Mouse (Mus musculus) midbrain, embryonic 15.5 days (tissue): Measurements from ENCODE around the gene Ell2. TPM values are rescaled to one million over a fixed set of nuclear protein-coding genes. Genes with fewer than 3 reads are reported as not detected.

Experiments used
- ATAC-seq: fragments of 200-750 bp; cut with Nextera tagmentation; replicated peaks from 2 replicates; pipeline ENCODE4 v1.8.0; 2017; ENCODE audit warnings: moderate TSS enrichment
- H3K27ac ChIP-seq: fragments of 300-500 bp; sonication (generic); 2 replicates; pipeline ENCODE4 v1.5.1; 2015; ENCODE audit warnings: mild to moderate bottlenecking, inconsistent platforms
- H3K27me3 ChIP-seq: fragments of 300-500 bp; sonication (generic); replicated peaks from 2 replicates; pipeline ENCODE4 v1.6.1; 2015; ENCODE audit warnings: inconsistent platforms
- H3K36me3 ChIP-seq: fragments of 300-500 bp; sonication (generic); replicated peaks from 2 replicates; pipeline ENCODE4 v1.6.1; 2015; ENCODE audit warnings: inconsistent platforms
- H3K4me1 ChIP-seq: fragments of 300-500 bp; sonication (generic); 2 replicates; pipeline ENCODE4 v1.6.1; 2015; ENCODE audit warnings: inconsistent platforms
- H3K4me2 ChIP-seq: fragments of 300-500 bp; sonication (generic); 2 replicates; pipeline ENCODE4 v1.6.1; 2015; ENCODE audit warnings: inconsistent platforms, mild to moderate bottlenecking, moderate library complexity
- H3K4me3 ChIP-seq: fragments of 300-500 bp; sonication (generic); 2 replicates; pipeline ENCODE4 v1.5.1; 2015; ENCODE audit warnings: mild to moderate bottlenecking, inconsistent platforms
- H3K9ac ChIP-seq: fragments of 300-500 bp; sonication (generic); 2 replicates; pipeline ENCODE4 v1.6.1; 2015; ENCODE audit warnings: mild to moderate bottlenecking, inconsistent platforms
- H3K9me3 ChIP-seq: fragments of 300-500 bp; sonication (generic); 2 replicates; pipeline ENCODE4 v1.6.1; 2016; ENCODE audit warnings: inconsistent platforms
- whole genome bisulfite sequencing: fragments of 180-500 bp; shearing (Covaris S2); methylation state at CpG from one replicate; pipeline ENCODE4 v1.1.7; 2015; ENCODE audit warnings: mixed read lengths; 5-methylcytosine and 5-hydroxymethylcytosine counted together
- polyA plus RNA-seq: library from polyadenylated mRNA; unstranded; fragments of >200 nt; fragmentation: Nextera tagmentation; extraction: Ambion mirVana; gene quantifications from 2 replicates; pipeline ENCODE4 v1.2.1, GENCODE M21; 2015

Ell2 gene
- polyA plus RNA-seq, 1 experiment from 2014 or later = 2.5 TPM

DNA sequence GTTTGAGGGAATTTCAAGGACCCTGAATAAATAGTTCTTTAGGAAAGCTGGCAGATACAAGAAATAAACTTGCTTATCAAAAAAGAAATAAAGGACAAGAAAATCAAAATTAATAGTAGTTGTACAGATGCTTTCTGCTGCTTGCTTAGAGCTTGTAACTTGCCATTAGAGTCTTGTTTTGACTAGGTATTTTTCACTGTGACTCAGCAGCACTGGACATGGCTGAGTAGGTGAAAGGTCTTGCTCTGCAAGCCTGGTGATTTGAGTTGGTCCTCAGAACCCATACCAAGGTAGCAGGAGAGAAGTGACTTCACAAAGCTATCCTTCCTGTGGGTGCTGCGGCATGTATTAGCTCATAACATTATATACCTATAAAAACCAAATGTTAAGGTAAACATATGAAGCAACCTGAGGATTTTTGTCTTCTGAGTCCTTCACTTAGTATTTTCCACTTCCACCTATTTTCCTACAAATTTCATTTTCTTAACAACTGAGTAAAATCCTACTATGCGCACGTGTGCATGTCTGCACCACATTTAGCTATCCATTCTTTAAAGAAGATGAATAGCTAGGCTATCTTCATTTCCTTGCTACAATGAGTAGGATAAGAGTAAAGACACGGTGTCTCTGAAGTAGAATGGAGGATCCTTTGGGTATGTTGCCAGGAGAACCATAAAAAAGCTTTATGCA is 54.4 kb downstream of the Ell2 start:
- no peak overlapping the region for H3K4me3 ChIP-seq
- WGBS = 92% methylated on average over 4 of the region's 4 CpGs
- H3K4me1 ChIP-seq = no peaks in the 10 kb centered on the region
- no peaks in the 10 kb centered on the region for H3K27me3 ChIP-seq
- no peak overlapping the region for H3K9ac ChIP-seq
- no peaks in the 10 kb centered on the region for H3K36me3 ChIP-seq
- H3K4me2 ChIP-seq = no peak overlapping the region
- ATAC-seq = no peak
- no peak overlapping the region for H3K27ac ChIP-seq
- no peaks in the 10 kb centered on the region for H3K9me3 ChIP-seq

DNA sequence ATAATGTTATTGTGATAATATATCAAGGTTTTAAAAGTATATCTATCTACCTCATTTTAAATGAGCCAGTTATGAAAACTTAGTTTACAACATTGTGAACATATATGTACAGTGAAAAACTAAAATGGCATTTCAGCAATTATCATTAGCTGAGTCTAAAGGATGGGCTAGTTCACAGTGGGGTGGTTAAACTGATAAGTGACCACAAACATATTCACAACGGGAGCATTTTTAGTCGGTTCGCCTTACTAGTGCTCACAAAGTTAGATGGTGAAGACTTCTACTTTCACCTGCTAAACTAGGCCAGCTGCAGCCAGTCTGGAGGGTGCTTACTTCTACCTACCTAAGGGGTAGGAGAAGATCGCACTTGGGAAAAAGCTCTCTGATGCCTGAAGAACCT is 56.2 kb downstream of the Ell2 start:
- H3K4me3 ChIP-seq = no peak overlapping the region
- no peaks in the 10 kb centered on the region for H3K9me3 ChIP-seq
- WGBS = 95% methylated on average over 4 of the region's 4 CpGs
- no peak overlapping the region for H3K4me2 ChIP-seq
- no peaks in the 10 kb centered on the region for H3K27me3 ChIP-seq
- ATAC-seq = no peak
- no peaks in the 10 kb centered on the region for H3K36me3 ChIP-seq
- H3K27ac ChIP-seq = no peak overlapping the region
- no peak overlapping the region for H3K9ac ChIP-seq
- H3K4me1 ChIP-seq = peaks cover 2% of the 10 kb centered on the region; the same call in 1 of the 2 replicates

DNA sequence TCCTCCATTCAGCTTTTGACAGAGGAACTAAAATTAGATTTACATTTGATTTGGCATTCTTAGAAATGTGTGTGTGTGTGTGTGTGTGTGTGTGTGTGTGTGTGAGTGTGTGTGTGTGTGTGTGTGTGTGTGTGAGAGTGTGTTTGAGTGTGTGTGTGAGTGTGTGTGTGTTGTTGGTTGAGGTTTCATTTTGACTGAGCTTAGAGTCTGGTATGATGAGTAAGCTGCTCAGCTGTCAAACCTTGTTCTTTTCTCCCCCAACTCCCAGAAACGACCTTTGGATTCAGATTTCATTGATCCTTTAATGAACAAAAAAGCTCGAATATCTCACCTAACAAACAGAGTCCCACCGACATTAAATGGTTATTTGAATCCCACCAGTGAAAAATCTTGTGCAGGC is 56.7 kb downstream of the Ell2 start:
- Histone ChIP-seq H3K4me2 (no peak overlapping the region), H3K27me3 (no peaks in the 10 kb centered on the region), H3K4me3 (no peak overlapping the region), H3K36me3 (no peaks in the 10 kb centered on the region), H3K27ac (no peak overlapping the region), H3K9me3 (no peaks in the 10 kb centered on the region), H3K4me1 (peaks cover 2% of the 10 kb centered on the region; the same call in 1 of the 2 replicates), H3K9ac (no peak overlapping the region)
- 47% methylated on average over 3 of the region's 3 CpGs for WGBS
- ATAC-seq = no peak

DNA sequence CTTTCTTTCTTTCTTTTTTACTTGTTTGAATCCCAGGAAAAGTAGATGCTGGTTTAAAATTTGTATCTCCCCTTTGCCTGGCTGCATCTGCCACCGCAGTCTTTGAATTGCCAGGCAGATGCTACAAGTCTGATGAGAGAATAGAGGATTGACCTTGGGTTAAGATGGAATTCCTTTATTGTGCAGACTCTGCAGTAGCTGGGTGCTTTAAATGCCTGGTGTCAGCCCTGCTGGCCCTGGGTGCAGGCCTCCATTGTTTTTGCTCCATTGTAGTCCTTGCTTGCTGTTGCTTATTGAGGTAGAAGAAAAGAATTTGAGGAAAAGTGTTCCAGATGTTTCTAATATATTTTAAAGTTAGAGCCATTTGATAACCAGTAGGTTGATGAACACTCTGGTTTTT is 59.2 kb downstream of the Ell2 start:
- H3K4me3 ChIP-seq = no peak overlapping the region
- peaks cover 2% of the 10 kb centered on the region; the same call in 1 of the 2 replicates for H3K4me1 ChIP-seq
- H3K27ac ChIP-seq = no peak overlapping the region
- no peak overlapping the region for H3K4me2 ChIP-seq
- no peaks in the 10 kb centered on the region for H3K27me3 ChIP-seq
- H3K36me3 ChIP-seq = no peaks in the 10 kb centered on the region
- no peak overlapping the region for H3K9ac ChIP-seq
- 16% methylated on average over 1 of the region's 1 CpGs for WGBS
- no peaks in the 10 kb centered on the region for H3K9me3 ChIP-seq
- ATAC-seq = no peak

DNA sequence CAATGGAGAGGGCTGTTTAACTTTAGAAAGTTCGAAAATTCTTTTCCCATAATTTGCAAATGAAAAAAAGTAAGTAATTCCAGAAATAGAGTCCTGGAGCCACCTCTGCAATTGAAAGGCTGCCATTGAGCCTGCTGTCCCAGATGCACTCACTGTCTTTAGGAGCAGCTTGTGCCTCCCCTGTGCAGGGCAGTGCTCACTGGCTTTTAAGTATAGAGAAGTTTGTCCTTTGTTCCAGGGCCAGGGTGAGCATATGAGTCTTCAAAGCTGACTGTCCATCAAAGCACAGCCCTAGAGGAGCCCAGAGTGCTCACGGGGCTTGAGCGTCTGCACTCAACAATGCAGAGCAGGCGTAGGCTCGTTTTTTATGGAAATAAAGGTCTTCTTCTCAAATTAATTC is 59.7 kb downstream of the Ell2 start:
- Histone ChIP-seq H3K27me3 (no peaks in the 10 kb centered on the region), H3K27ac (no peak overlapping the region), H3K9ac (no peak overlapping the region), H3K4me3 (no peak overlapping the region), H3K36me3 (no peaks in the 10 kb centered on the region), H3K4me2 (no peak overlapping the region), H3K9me3 (no peaks in the 10 kb centered on the region), H3K4me1 (peaks cover 2% of the 10 kb centered on the region; the same call in 1 of the 2 replicates)
- peak; percentile 86 for ATAC-seq
- 11% methylated on average over 5 of the region's 5 CpGs for WGBS

DNA sequence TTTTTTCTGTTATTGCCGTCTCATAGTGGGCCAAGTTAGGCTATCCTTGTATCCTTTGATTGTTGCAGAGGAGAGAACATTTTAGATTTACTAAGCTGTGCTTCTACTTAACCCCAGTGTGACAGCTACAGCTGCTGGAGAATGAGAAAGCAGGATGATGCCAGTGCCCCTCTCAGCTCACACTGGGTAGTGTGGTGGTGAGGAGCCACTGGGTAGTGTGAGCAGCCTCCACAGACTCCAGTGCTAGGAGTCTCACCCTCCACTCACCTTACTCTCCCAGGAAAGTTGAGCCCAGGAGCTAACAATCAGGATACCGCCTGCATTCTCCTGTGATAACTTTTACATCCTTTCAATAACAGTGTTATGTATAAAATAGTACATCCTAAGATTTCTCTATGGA is 60.4 kb downstream of the Ell2 start:
- WGBS = 57% methylated on average over 2 of the region's 2 CpGs

DNA sequence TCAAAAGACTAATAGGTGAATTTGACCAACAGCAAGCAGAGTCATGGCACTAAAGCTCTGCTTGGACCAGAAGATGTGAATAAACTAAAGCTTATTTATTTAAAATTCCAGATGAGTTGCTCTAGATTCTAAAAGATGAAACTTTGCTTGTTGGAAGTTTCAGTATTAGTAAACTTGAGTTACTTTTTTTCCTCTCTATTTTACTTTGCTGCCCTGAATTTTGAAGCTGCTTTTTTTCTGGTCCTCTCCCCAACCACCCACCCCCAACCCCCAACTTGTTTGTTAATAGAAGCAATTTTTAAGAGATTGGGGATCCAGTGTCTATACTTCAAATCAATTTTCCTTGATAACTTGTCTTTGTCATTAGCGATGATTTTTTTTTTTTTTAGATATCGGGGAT is 64.2 kb downstream of the Ell2 start:
- H3K27me3 ChIP-seq = no peaks in the 10 kb centered on the region
- no peak overlapping the region for H3K27ac ChIP-seq
- no peak overlapping the region for H3K9ac ChIP-seq
- H3K9me3 ChIP-seq = no peaks in the 10 kb centered on the region
- H3K4me2 ChIP-seq = no peak overlapping the region
- 97% methylated on average over 2 of the region's 2 CpGs for WGBS
- peaks cover 2% of the 10 kb centered on the region; the same call in 1 of the 2 replicates for H3K4me1 ChIP-seq
- ATAC-seq = no peak
- no peak overlapping the region for H3K4me3 ChIP-seq
- no peaks in the 10 kb centered on the region for H3K36me3 ChIP-seq

More for the DNA sequence above, 60.4 kb downstream of the Ell2 start:
- Histone ChIP-seq H3K4me3 (no peak overlapping the region), H3K4me1 (peaks cover 2% of the 10 kb centered on the region; the same call in 1 of the 2 replicates), H3K4me2 (no peak overlapping the region), H3K27me3 (no peaks in the 10 kb centered on the region), H3K9ac (no peak overlapping the region), H3K27ac (no peak overlapping the region), H3K9me3 (no peaks in the 10 kb centered on the region), H3K36me3 (no peaks in the 10 kb centered on the region)
- no peak for ATAC-seq

DNA sequence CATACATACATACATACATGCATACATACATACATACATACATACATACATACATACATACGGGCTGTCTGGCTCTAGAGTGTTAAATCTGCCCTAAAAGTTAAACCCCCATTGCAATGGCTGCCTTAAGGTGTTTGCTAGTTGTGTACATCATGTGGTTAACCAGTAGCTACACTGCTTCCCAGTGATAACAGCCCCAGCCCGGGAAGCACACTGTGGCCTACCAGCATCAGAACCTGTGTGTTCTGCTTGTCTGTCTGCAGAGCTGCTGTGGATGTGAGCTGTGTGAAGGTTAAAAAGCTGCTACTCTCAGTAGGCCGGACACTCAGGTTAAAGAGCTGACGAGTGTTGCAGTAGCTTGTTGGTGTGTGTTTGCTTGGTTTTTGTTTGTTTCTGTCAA is 64.8 kb downstream of the Ell2 start:
- Histone ChIP-seq H3K4me3 (no peak overlapping the region), H3K4me1 (no peaks in the 10 kb centered on the region), H3K27ac (no peak overlapping the region), H3K27me3 (no peaks in the 10 kb centered on the region), H3K9ac (no peak overlapping the region), H3K36me3 (no peaks in the 10 kb centered on the region), H3K4me2 (no peak overlapping the region), H3K9me3 (no peaks in the 10 kb centered on the region)
- WGBS = 84% methylated on average over 4 of the region's 4 CpGs
- ATAC-seq = no peak

DNA sequence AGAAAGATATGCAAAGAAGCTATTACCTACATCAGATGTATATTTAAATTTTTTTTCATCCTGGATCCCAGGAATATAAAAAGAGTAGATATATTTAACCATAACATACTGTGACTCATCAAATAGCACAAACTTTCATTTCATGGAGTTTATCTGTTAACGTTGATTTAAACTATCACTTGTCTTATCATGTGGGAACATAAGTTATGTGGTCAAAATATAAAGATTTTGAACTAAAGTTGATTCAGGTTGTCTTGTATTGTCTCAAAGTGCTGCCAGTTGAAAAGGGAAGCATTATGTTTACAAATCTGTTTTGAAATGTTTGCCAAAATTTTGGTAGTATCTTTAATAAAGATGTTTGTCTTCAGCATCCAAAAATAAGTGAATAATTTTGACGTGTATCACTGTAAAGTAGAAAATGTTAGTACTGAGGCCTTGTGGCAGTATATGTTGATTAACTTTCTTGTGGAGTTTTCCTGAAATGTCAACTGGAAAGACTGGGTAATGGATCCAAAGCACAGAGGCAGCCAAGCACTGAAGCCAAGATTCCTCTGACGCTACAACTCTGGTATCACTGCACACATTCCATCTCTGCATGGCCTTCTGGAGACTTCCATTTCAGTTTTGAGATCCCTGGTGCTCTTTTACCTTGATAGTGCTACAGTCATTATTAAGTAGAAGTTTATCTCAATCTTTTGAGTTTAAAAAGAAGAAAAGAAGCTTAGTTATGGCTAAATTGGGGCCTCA is 65.6 kb downstream of the Ell2 start:
- H3K27me3 ChIP-seq = no peaks in the 10 kb centered on the region
- H3K36me3 ChIP-seq = no peaks in the 10 kb centered on the region
- H3K9ac ChIP-seq = no peak overlapping the region
- no peak for ATAC-seq
- H3K27ac ChIP-seq = no peak overlapping the region
- H3K4me3 ChIP-seq = no peak overlapping the region
- no peaks in the 10 kb centered on the region for H3K4me1 ChIP-seq
- 93% methylated on average over 3 of the region's 3 CpGs for WGBS
- no peaks in the 10 kb centered on the region for H3K9me3 ChIP-seq
- no peak overlapping the region for H3K4me2 ChIP-seq

DNA sequence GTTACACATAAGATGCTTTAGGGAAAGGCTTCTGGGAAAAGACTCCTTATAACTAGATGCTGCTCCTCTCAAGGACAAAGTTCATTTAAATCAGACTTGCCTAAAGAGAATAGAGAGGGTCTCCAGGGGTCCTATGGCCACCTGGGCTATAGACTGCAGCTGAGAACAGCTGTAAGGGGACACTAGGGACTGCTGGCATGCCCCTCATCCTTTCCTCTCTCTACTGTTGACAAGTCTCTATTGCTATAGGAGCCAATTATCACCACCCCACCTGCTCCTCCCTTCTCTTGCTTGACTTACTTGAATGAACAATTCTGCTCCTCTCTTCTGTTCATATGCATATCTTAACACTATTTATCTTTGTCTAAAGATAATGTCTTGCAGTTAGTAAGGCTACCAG is 69.4 kb downstream of the Ell2 start:
- no peak for ATAC-seq
- Histone ChIP-seq H3K36me3 (no peaks in the 10 kb centered on the region), H3K4me1 (no peaks in the 10 kb centered on the region), H3K9me3 (no peaks in the 10 kb centered on the region), H3K9ac (no peak overlapping the region), H3K27ac (no peak overlapping the region), H3K4me2 (no peak overlapping the region), H3K27me3 (no peaks in the 10 kb centered on the region), H3K4me3 (no peak overlapping the region)

DNA sequence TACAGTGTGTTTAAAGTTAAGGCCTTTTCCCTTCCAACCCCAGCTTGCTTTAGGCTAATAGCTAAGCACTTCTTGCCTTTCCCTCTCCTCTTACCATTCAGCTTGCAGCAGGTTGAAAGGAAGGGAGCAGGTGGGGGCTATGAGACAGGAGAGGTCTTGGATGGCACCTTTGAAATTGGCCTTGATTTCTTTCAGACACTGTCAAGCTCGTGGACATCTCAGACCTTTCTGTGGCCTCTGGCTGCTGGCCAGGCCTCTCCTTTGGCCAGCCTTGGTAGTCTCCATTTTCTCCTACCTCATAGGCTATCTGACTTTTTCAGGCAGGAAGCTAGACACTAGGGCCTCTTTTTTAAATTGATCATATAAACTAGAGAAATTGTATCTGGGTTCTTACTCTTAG is 70.1 kb downstream of the Ell2 start:
- ATAC-seq = no peak
- Histone ChIP-seq H3K4me2 (no peak overlapping the region), H3K9me3 (no peaks in the 10 kb centered on the region), H3K27ac (no peak overlapping the region), H3K27me3 (no peaks in the 10 kb centered on the region), H3K36me3 (no peaks in the 10 kb centered on the region), H3K9ac (no peak overlapping the region), H3K4me3 (no peak overlapping the region), H3K4me1 (no peaks in the 10 kb centered on the region)
- WGBS = 62% methylated on average over 1 of the region's 1 CpGs

DNA sequence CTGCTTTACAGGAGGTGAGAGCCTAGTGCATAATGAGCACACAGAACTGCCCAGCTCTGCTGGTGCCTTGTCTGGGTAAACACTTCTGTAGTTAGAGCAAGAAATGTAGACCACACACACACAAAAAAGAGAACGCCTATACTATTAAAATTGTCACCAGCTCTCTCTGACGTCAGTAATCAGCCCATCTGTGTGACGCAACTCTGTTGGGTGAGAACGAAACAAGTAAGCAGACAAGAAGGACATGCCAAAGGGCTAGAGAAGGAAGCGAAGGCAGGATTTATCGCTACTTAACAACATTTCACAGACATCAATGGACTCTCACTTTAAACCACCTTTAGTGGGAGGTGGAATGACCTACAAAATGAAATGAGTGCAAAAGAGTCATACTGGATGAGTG is 71.6 kb downstream of the Ell2 start:
- Histone ChIP-seq H3K36me3 (no peaks in the 10 kb centered on the region), H3K27ac (no peak overlapping the region), H3K9me3 (no peaks in the 10 kb centered on the region), H3K4me2 (no peak overlapping the region), H3K4me1 (no peaks in the 10 kb centered on the region), H3K27me3 (no peaks in the 10 kb centered on the region), H3K9ac (no peak overlapping the region), H3K4me3 (no peak overlapping the region)
- ATAC-seq = no peak
- WGBS = 91% methylated on average over 6 of the region's 6 CpGs

DNA sequence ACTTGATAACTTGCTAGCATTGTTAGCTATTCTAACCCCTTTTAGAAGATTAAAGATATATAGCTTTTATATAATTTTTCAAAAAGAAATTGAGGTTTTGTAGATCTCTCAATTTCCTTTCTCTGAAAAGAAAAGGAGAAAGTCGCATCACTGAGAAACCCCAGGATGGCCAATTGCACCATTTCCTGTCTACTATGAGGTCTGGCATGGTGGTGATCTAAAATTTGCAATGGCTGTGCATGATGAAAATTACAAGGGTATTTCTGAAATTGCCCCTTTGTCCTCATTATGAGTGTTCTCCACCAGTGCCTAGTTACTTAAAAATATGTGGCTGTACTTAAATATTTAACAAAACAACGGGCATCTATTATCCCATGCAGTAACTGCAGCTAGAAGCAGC is 72.6 kb downstream of the Ell2 start:
- no peaks in the 10 kb centered on the region for H3K9me3 ChIP-seq
- no peaks in the 10 kb centered on the region for H3K4me1 ChIP-seq
- ATAC-seq = no peak
- no peaks in the 10 kb centered on the region for H3K36me3 ChIP-seq
- H3K27me3 ChIP-seq = no peaks in the 10 kb centered on the region
- 88% methylated on average over 2 of the region's 2 CpGs for WGBS
- H3K9ac ChIP-seq = no peak overlapping the region
- H3K27ac ChIP-seq = no peak overlapping the region
- no peak overlapping the region for H3K4me3 ChIP-seq
- no peak overlapping the region for H3K4me2 ChIP-seq
